Mouse (Mus musculus): Measurements from ENCODE around the gene Tfrc.
"Not testable (repeated sequence)": the region's sequence is repeated elsewhere in the genome, so short reads cannot be mapped to it uniquely, and the experiment has no call there.

Tfrc gene

GRCm38 (mm10) chr16:32613269-32613834 lies 4.6 kb downstream of the Tfrc start:
- DNase-seq: no peak

- no peak for DNase-seq
Observed at GRCm38 (mm10) chr16:32614047-32614446, 5.3 kb downstream of the Tfrc start.

- DNase-seq: no peak
Observed at GRCm38 (mm10) chr16:32618946-32619345, 10.2 kb downstream of the Tfrc start.

- DNase-seq: no peak
Observed at GRCm38 (mm10) chr16:32628140-32628539, 19.4 kb downstream of the Tfrc start.

- no peak for DNase-seq
Observed at GRCm38 (mm10) chr16:32632328-32632824, 23.7 kb downstream of the Tfrc start.

GRCm38 (mm10) chr16:32633486-32634012 lies 24.8 kb downstream of the Tfrc start:
- no peak for DNase-seq

- no peak for DNase-seq
Observed at GRCm38 (mm10) chr16:32634183-32634582, 25.5 kb downstream of the Tfrc start.

GRCm38 (mm10) chr16:32635314-32635713 lies 26.6 kb downstream of the Tfrc start:
- no peak for DNase-seq

GRCm38 (mm10) chr16:32636331-32636730 lies 27.6 kb downstream of the Tfrc start:
- no peak for DNase-seq

GRCm38 (mm10) chr16:32636871-32637521 lies 28.3 kb downstream of the Tfrc start:
- DNase-seq: no peak

- peak; percentile 84 to 91 for DNase-seq
Observed at GRCm38 (mm10) chr16:32638476-32638875, 29.8 kb downstream of the Tfrc start.

- DNase-seq: no peak
Observed at GRCm38 (mm10) chr16:32640096-32640495, 31.4 kb downstream of the Tfrc start.

- DNase-seq: not testable (repeated sequence)
Observed at GRCm38 (mm10) chr16:32640683-32641082, 32.0 kb downstream of the Tfrc start.

GRCm38 (mm10) chr16:32641440-32642219 lies 32.9 kb downstream of the Tfrc start:
- no peak for DNase-seq

GRCm38 (mm10) chr16:32642280-32642679 lies 33.6 kb downstream of the Tfrc start:
- no peak for DNase-seq

- peak; percentile 92 to 95 for DNase-seq
Observed at GRCm38 (mm10) chr16:32643661-32644061, 34.9 kb downstream of the Tfrc start, which contains the start of gene Tnk2. Gene Tnk2 (plus strand): TSS chr16:32643874.

- peak; percentile 61 to 70 for DNase-seq
Observed at GRCm38 (mm10) chr16:32644069-32644800, 35.5 kb downstream of the Tfrc start.

- peak; percentile 48 to 51 for DNase-seq
Observed at GRCm38 (mm10) chr16:32644801-32645170, 36.1 kb downstream of the Tfrc start.

GRCm38 (mm10) chr16:32645361-32645914 lies 36.7 kb downstream of the Tfrc start:
- peak; percentile 88 to 92 for DNase-seq

GRCm38 (mm10) chr16:32646014-32646413 lies 37.3 kb downstream of the Tfrc start:
- no peak for DNase-seq

GRCm38 (mm10) chr16:32647712-32648111 lies 39.0 kb downstream of the Tfrc start:
- DNase-seq: no peak

GRCm38 (mm10) chr16:32650461-32650860 lies 41.7 kb downstream of the Tfrc start:
- no peak for DNase-seq

Data from cerebellum, postnatal 25 days (tissue).